Mouse (Mus musculus): ENCODE data around the gene Magi2.
"Not testable (repeated sequence)": the region's sequence is repeated elsewhere in the genome, so short reads cannot be mapped to it uniquely, and the experiment has no call there.

Gene Magi2

GRCm38 (mm10) chr5:20675163-20675665 lies 1448.4 kb downstream of the Magi2 start:
- DNase-seq, result peak; percentile 41 to 51

GRCm38 (mm10) chr5:20676193-20676871 lies 1449.5 kb downstream of the Magi2 start:
- peak; percentile 28 to 48 for DNase-seq

GRCm38 (mm10) chr5:20677246-20677645 lies 1450.4 kb downstream of the Magi2 start:
- no peak for DNase-seq

- no peak for DNase-seq
Observed at GRCm38 (mm10) chr5:20678573-20678972, 1451.7 kb downstream of the Magi2 start.

- DNase-seq, result no peak
Observed at GRCm38 (mm10) chr5:20679920-20680319, 1453.1 kb downstream of the Magi2 start.

- no peak for DNase-seq
Observed at GRCm38 (mm10) chr5:20680833-20681530, 1454.1 kb downstream of the Magi2 start.

GRCm38 (mm10) chr5:20681660-20682059 lies 1454.8 kb downstream of the Magi2 start:
- no peak for DNase-seq

GRCm38 (mm10) chr5:20682208-20682607 lies 1455.4 kb downstream of the Magi2 start:
- no peak for DNase-seq

GRCm38 (mm10) chr5:20684112-20684511 lies 1457.3 kb downstream of the Magi2 start:
- no peak for DNase-seq

- no peak for DNase-seq
Observed at GRCm38 (mm10) chr5:20692230-20692629, 1465.4 kb downstream of the Magi2 start.

GRCm38 (mm10) chr5:20699116-20699515 lies 1472.3 kb downstream of the Magi2 start:
- DNase-seq, result no peak

- peak; percentile 93 to 95 for DNase-seq
Observed at GRCm38 (mm10) chr5:20701483-20702421, 1474.9 kb downstream of the Magi2 start.

GRCm38 (mm10) chr5:20702480-20703303 lies 1475.9 kb downstream of the Magi2 start:
- peak; percentile 64 to 68 for DNase-seq

GRCm38 (mm10) chr5:20703304-20703700 lies 1476.5 kb downstream of the Magi2 start:
- DNase-seq, result no peak

- no peak for DNase-seq
Observed at GRCm38 (mm10) chr5:20703971-20704575, 1477.2 kb downstream of the Magi2 start.

GRCm38 (mm10) chr5:20704886-20705285 lies 1478.0 kb downstream of the Magi2 start:
- peak in 1 of 2 experiments; percentile 6 for DNase-seq

GRCm38 (mm10) chr5:20706322-20707282 lies 1479.8 kb downstream of the Magi2 start:
- not testable (repeated sequence) for DNase-seq

- not testable (repeated sequence) for DNase-seq
Observed at GRCm38 (mm10) chr5:20710845-20711244, 1484.0 kb downstream of the Magi2 start.

GRCm38 (mm10) chr5:20714619-20715018 lies 1487.8 kb downstream of the Magi2 start:
- DNase-seq, result not testable (repeated sequence)

- not testable (repeated sequence) for DNase-seq
Observed at GRCm38 (mm10) chr5:20715980-20716379, 1489.1 kb downstream of the Magi2 start.
